Mouse (Mus musculus): ENCODE measurements around the gene Arl4c.

DNA sequence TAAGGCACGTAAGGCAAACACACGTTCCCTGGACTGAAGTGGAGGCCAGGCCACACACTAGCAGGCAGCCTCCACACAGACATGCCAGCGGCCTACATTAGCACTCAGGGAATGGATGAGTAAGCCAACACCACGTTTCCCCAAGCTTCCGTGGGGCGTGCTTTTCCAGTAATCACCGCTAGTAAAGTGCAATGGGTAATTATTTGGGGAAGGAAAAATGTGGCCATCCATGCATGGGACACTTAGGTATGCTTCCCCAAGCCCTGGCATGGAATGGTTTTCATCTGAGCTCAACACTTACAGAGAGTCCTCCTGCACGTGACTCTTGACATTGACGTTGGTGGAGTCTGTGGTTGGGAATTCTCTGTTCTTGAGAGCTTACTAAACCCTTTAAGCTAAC lies 50.4 kb downstream of the Arl4c start:
- TF ChIP-seq CTCF (IDR thresholded peaks at IDR 0.05; ENCODE audit: insufficient read depth, low read depth, low read length) (no peak), POLR2A (IDR thresholded peaks at IDR 0.05; ENCODE audit: insufficient read depth, low read depth, low read length) (no peak)

All from olfactory bulb, adult 2 months (tissue).